ENCODE assay signal across 14 mouse cellular contexts in the genomic region with DNA sequence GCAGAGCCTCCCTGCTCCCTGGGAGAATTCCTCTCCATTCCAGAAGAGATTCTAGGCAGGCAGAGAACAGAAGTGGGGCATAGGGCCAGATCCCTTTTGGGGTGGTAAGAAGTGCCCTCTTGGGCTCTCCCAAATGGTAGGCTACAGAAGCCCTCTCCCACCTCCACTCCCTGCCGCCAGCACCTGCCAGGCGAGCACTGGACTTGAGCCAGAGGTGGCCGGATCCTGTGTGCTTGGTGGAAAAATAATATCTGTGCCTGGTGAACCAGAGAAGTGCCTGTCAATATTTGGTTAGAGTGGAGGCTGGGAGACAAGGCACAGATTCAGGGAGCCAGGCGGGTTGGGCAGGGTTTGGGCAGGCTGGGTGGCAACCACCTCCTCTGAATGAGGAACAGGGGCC. TPM values are rescaled to one million over a fixed set of nuclear protein-coding genes. Genes with fewer than 3 reads are reported as not detected.
DNase-seq lines count a peak whose midpoint lies in the region.
"Had no signal": no experiment of that assay in that cellular context is flagged by ENCODE, and none has a peak within 500 bp of the region (broad histone marks: within the 10 kb centered on the region; RNA-seq: fewer than 3 reads in every experiment).

No protein-coding gene starts in this region.

- intact Hi-C loops in heart, postnatal 14 days (cut with DNase I) = no loop called here

- 24% methylated on average over 4 of the region's 4 CpGs for WGBS in large intestine, adult 2 months

- DNase-seq in adrenal gland, postnatal 10 days = peak; percentile 20
- no peak for DNase-seq in adrenal gland, postnatal 36 days
- peak; percentile 27 for DNase-seq in urinary bladder, postnatal 14 days (ENCODE audit: low spot score)
- no peak for DNase-seq in urinary bladder, postnatal 25 days (ENCODE audit: low spot score)
- DNase-seq in large intestine, adult 2 months (ENCODE audit: low read depth, low spot score) = peak; percentile 19
- no peak for DNase-seq in embryo, embryonic 9.5 days (ENCODE audit: extremely low spot score)
- DNase-seq in heart, postnatal 14 days = no peak
- no peak for DNase-seq in frontal cortex, postnatal 14 days (ENCODE audit: low spot score in 2 of 2)
- DNase-seq: gastrocnemius, postnatal 14 days; right cerebral cortex, postnatal 25 days had no signal

RNA-seq across cellular contexts. Expression of a gene that starts 5.7 kb away (rescaled TPM):
- 1 to 10 TPM; 5.1 to 6.2 TPM for total RNA-seq in adrenal gland, postnatal 10 days (2021)
- 1 to 10 TPM; 2.5 TPM for total RNA-seq in adrenal gland, postnatal 36 days (2021)
- polyA plus RNA-seq in large intestine, adult 2 months (2012; rRNA removed) = 3.3 and 4.2 TPM in 2 replicates
- 1 to 10 TPM; 1.2 to 3.3 TPM for total RNA-seq in heart, postnatal 14 days (2021)
- total RNA-seq: CH12.LX had no signal
- polyA plus RNA-seq: activated CD4-positive, CD25-positive, alpha-beta regulatory T cell, adult 4 months had no signal

RNA-seq across cellular contexts. Expression of a gene that starts 32.6 kb away (rescaled TPM):
- total RNA-seq in adrenal gland, postnatal 10 days (2021) = 10 to 100 TPM; 36.9 to 52.9 TPM
- total RNA-seq in adrenal gland, postnatal 36 days (2021) = 10 to 100 TPM; 49.3 to 50.4 TPM
- polyA plus RNA-seq in large intestine, adult 2 months (2012; rRNA removed) = 28.1 and 33.1 TPM in 2 replicates
- total RNA-seq in heart, postnatal 14 days (2021) = 10 to 100 TPM; 24.6 to 26.5 TPM

RNA-seq across cellular contexts. Expression of a gene that starts 49.2 kb away (rescaled TPM):
- total RNA-seq in adrenal gland, postnatal 10 days (2021) = 10 to 100 TPM; 42.0 to 46.4 TPM
- 10 to 100 TPM; 32.7 to 38.8 TPM for total RNA-seq in adrenal gland, postnatal 36 days (2021)
- 41.8 and 46.9 TPM in 2 replicates for polyA plus RNA-seq in large intestine, adult 2 months (2012; rRNA removed)
- total RNA-seq in heart, postnatal 14 days (2021) = 10 to 100 TPM; 21.6 to 23.8 TPM
- total RNA-seq: CH12.LX had no signal

RNA-seq across cellular contexts. Expression of a gene that starts 51.0 kb away (rescaled TPM):
- total RNA-seq in adrenal gland, postnatal 10 days (2021) = 1 to 10 TPM in 1 of 2 experiments, under 1 TPM in 1; 0.99 to 2.3 TPM
- total RNA-seq in adrenal gland, postnatal 36 days (2021) = 1 to 10 TPM; 1.1 to 1.5 TPM
- polyA plus RNA-seq in large intestine, adult 2 months (2012; rRNA removed) = 0.76 and 1.0 TPM in 2 replicates
- total RNA-seq in heart, postnatal 14 days (2021) = under 1 TPM; 0.49 to 0.50 TPM
- polyA plus RNA-seq: activated CD4-positive, CD25-positive, alpha-beta regulatory T cell, adult 4 months; limb, embryonic 10.5 days; liver, embryonic 15.5 days had no signal

Comparison
In these comparisons a context has a peak if more than half of its experiments do, and no peak if none do; other contexts are left out.
1. DNase-seq: peak in adrenal gland, postnatal 10 days (single experiment), urinary bladder, postnatal 14 days (single experiment) and large intestine, adult 2 months (single experiment); none in adrenal gland, postnatal 36 days (0 of 2), urinary bladder, postnatal 25 days (single experiment), embryo, embryonic 9.5 days (single experiment), heart, postnatal 14 days (0 of 2) and frontal cortex, postnatal 14 days (0 of 2).